Mouse (Mus musculus): ENCODE data around the gene Zfp91. TPM values are rescaled to one million over a fixed set of nuclear protein-coding genes. Genes with fewer than 3 reads are reported as not detected.

Gene Zfp91
- polyA plus RNA-seq, 1 experiment from 2014 or later: 13.3 TPM

- WGBS: 87% methylated on average over 3 of the region's 3 CpGs
- H3K36me3 ChIP-seq: no peaks in the 10 kb centered on the region
- H3K9me3 ChIP-seq (replicated peaks): no peaks in the 10 kb centered on the region
- H3K4me1 ChIP-seq: 0 out of 2 replicates have a peak, but pooled peaks cover 2% of the 10 kb centered on the region
- H3K4me3 ChIP-seq: no peak overlapping the region
- no peak overlapping the region for H3K27ac ChIP-seq (replicated peaks)
- H3K27me3 ChIP-seq (ENCODE audit: low read depth, poor library complexity, severe bottlenecking): no peaks in the 10 kb centered on the region
- no peak for DNase-seq (ENCODE audit: low spot score)
Observed at GRCm38 (mm10) chr19:12802830-12803229, 6.9 kb upstream of the Zfp91 start.

- H3K9me3 ChIP-seq (replicated peaks): no peaks in the 10 kb centered on the region
- no peaks in the 10 kb centered on the region for H3K36me3 ChIP-seq
- no peak overlapping the region for H3K27ac ChIP-seq (replicated peaks)
- no peak overlapping the region for H3K4me3 ChIP-seq
- no peak for DNase-seq (ENCODE audit: low spot score)
- H3K4me1 ChIP-seq: peaks cover 10% of the 10 kb centered on the region
- 89% methylated on average over 3 of the region's 3 CpGs for WGBS
- no peaks in the 10 kb centered on the region for H3K27me3 ChIP-seq (ENCODE audit: low read depth, poor library complexity, severe bottlenecking)
Observed at GRCm38 (mm10) chr19:12801046-12801445, 5.1 kb upstream of the Zfp91 start.

GRCm38 (mm10) chr19:12800621-12801020 is 4.7 kb upstream of the Zfp91 start:
- Histone ChIP-seq H3K36me3 (no peaks in the 10 kb centered on the region), H3K27me3 (ENCODE audit: low read depth, poor library complexity, severe bottlenecking) (no peaks in the 10 kb centered on the region), H3K9me3 (replicated peaks) (no peaks in the 10 kb centered on the region), H3K4me3 (no peak overlapping the region), H3K4me1 (peaks cover 10% of the 10 kb centered on the region), H3K27ac (replicated peaks) (no peak overlapping the region)
- DNase-seq (ENCODE audit: low spot score): no peak
- WGBS: 77% methylated on average over 2 of the region's 2 CpGs

- Histone ChIP-seq H3K9me3 (replicated peaks) (no peaks in the 10 kb centered on the region), H3K4me1 (peaks cover 10% of the 10 kb centered on the region), H3K27ac (replicated peaks) (no peak overlapping the region), H3K36me3 (no peaks in the 10 kb centered on the region), H3K27me3 (ENCODE audit: low read depth, poor library complexity, severe bottlenecking) (no peaks in the 10 kb centered on the region), H3K4me3 (no peak overlapping the region)
- DNase-seq (ENCODE audit: low spot score): no peak
- WGBS: 91% methylated on average over 3 of the region's 3 CpGs
Observed at GRCm38 (mm10) chr19:12799081-12799480, 3.2 kb upstream of the Zfp91 start.

- Histone ChIP-seq H3K36me3 (no peaks in the 10 kb centered on the region), H3K27ac (replicated peaks) (no peak overlapping the region), H3K27me3 (ENCODE audit: low read depth, poor library complexity, severe bottlenecking) (no peaks in the 10 kb centered on the region), H3K4me1 (peaks cover 16% of the 10 kb centered on the region), H3K4me3 (no peak overlapping the region), H3K9me3 (replicated peaks) (no peaks in the 10 kb centered on the region)
- DNase-seq (ENCODE audit: low spot score): no peak
- 80% methylated on average over 4 of the region's 4 CpGs for WGBS
Observed at GRCm38 (mm10) chr19:12798404-12798803, 2.5 kb upstream of the Zfp91 start.

GRCm38 (mm10) chr19:12797071-12797470 is 1.1 kb upstream of the Zfp91 start:
- H3K4me3 ChIP-seq: peak overlapping the region; percentile 87
- no peak for DNase-seq (ENCODE audit: low spot score)
- H3K27ac ChIP-seq (replicated peaks): peak overlapping the region; percentile 99
- peaks cover 28% of the 10 kb centered on the region for H3K4me1 ChIP-seq
- H3K9me3 ChIP-seq (replicated peaks): no peaks in the 10 kb centered on the region
- no peaks in the 10 kb centered on the region for H3K27me3 ChIP-seq (ENCODE audit: low read depth, poor library complexity, severe bottlenecking)
- 2% methylated on average over 7 of the region's 7 CpGs for WGBS
- H3K36me3 ChIP-seq: no peaks in the 10 kb centered on the region

- peaks cover 34% of the 10 kb centered on the region for H3K4me1 ChIP-seq
Observed at GRCm38 (mm10) chr19:12796328-12796931, 504 bp upstream of the Zfp91 start.

GRCm38 (mm10) chr19:12795110-12795509 is 816 bp downstream of the Zfp91 start:
- under 1% methylated on average over 45 of the region's 63 CpGs for WGBS
- Histone ChIP-seq H3K27ac (replicated peaks) (peak overlapping the region; percentile 99), H3K27me3 (ENCODE audit: low read depth, poor library complexity, severe bottlenecking) (no peaks in the 10 kb centered on the region), H3K4me1 (peaks cover 37% of the 10 kb centered on the region), H3K36me3 (no peaks in the 10 kb centered on the region), H3K4me3 (peak overlapping the region; percentile 87), H3K9me3 (replicated peaks) (no peaks in the 10 kb centered on the region)
- no peak for DNase-seq (ENCODE audit: low spot score)

More at GRCm38 (mm10) chr19:12796328-12796931, 504 bp upstream of the Zfp91 start:
- no peak for DNase-seq (ENCODE audit: low spot score)
- H3K27ac ChIP-seq (replicated peaks): peak overlapping the region; percentile 99
- H3K27me3 ChIP-seq (ENCODE audit: low read depth, poor library complexity, severe bottlenecking): no peaks in the 10 kb centered on the region
- H3K36me3 ChIP-seq: no peaks in the 10 kb centered on the region
- under 1% methylated on average over 29 of the region's 29 CpGs for WGBS
- H3K4me3 ChIP-seq: peak overlapping the region; percentile 87
- H3K9me3 ChIP-seq (replicated peaks): no peaks in the 10 kb centered on the region

- H3K4me3 ChIP-seq: peak overlapping the region; percentile 87
- 2% methylated on average over 39 of the region's 39 CpGs for WGBS
- no peaks in the 10 kb centered on the region for H3K9me3 ChIP-seq (replicated peaks)
- peaks cover 6% of the 10 kb centered on the region; the same call in 1 of the 2 replicates for H3K36me3 ChIP-seq
- peak; percentile 88 for DNase-seq (ENCODE audit: low spot score)
- peak overlapping the region; percentile 99 for H3K27ac ChIP-seq (replicated peaks)
- no peaks in the 10 kb centered on the region for H3K27me3 ChIP-seq (ENCODE audit: low read depth, poor library complexity, severe bottlenecking)
- H3K4me1 ChIP-seq: peaks cover 37% of the 10 kb centered on the region
Observed at GRCm38 (mm10) chr19:12794056-12795044, 1.6 kb downstream of the Zfp91 start.

GRCm38 (mm10) chr19:12792374-12792773 is 3.6 kb downstream of the Zfp91 start:
- Histone ChIP-seq H3K27ac (replicated peaks) (no peak overlapping the region), H3K27me3 (ENCODE audit: low read depth, poor library complexity, severe bottlenecking) (no peaks in the 10 kb centered on the region), H3K9me3 (replicated peaks) (no peaks in the 10 kb centered on the region), H3K36me3 (peaks cover 23% of the 10 kb centered on the region), H3K4me3 (peak overlapping the region; percentile 87; the same call in 1 of the 2 replicates), H3K4me1 (peaks cover 30% of the 10 kb centered on the region)
- no peak for DNase-seq (ENCODE audit: low spot score)

- 97% methylated on average over 4 of the region's 4 CpGs for WGBS
- DNase-seq (ENCODE audit: low spot score): no peak
Observed at GRCm38 (mm10) chr19:12787721-12788120, 8.2 kb downstream of the Zfp91 start.

GRCm38 (mm10) chr19:12786803-12787395 is 9.0 kb downstream of the Zfp91 start:
- no peak overlapping the region for H3K27ac ChIP-seq (replicated peaks)
- no peak for DNase-seq (ENCODE audit: low spot score)
- peaks cover 32% of the 10 kb centered on the region for H3K36me3 ChIP-seq
- 94% methylated on average over 2 of the region's 2 CpGs for WGBS
- peaks cover 8% of the 10 kb centered on the region; the same call in 1 of the 2 replicates for H3K4me1 ChIP-seq
- no peaks in the 10 kb centered on the region for H3K9me3 ChIP-seq (replicated peaks)
- no peak overlapping the region for H3K4me3 ChIP-seq
- H3K27me3 ChIP-seq (ENCODE audit: low read depth, poor library complexity, severe bottlenecking): no peaks in the 10 kb centered on the region

More at GRCm38 (mm10) chr19:12787721-12788120, 8.2 kb downstream of the Zfp91 start:
- no peak overlapping the region for H3K4me3 ChIP-seq
- no peaks in the 10 kb centered on the region for H3K27me3 ChIP-seq (ENCODE audit: low read depth, poor library complexity, severe bottlenecking)
- no peaks in the 10 kb centered on the region for H3K9me3 ChIP-seq (replicated peaks)
- no peak overlapping the region for H3K27ac ChIP-seq (replicated peaks)
- H3K36me3 ChIP-seq: peaks cover 32% of the 10 kb centered on the region
- H3K4me1 ChIP-seq: peaks cover 15% of the 10 kb centered on the region; the same call in 1 of the 2 replicates

Data from midbrain, embryonic 10.5 days (tissue).